Comparison of ENCODE assay signal across 14 mouse cellular contexts in the genomic region with DNA sequence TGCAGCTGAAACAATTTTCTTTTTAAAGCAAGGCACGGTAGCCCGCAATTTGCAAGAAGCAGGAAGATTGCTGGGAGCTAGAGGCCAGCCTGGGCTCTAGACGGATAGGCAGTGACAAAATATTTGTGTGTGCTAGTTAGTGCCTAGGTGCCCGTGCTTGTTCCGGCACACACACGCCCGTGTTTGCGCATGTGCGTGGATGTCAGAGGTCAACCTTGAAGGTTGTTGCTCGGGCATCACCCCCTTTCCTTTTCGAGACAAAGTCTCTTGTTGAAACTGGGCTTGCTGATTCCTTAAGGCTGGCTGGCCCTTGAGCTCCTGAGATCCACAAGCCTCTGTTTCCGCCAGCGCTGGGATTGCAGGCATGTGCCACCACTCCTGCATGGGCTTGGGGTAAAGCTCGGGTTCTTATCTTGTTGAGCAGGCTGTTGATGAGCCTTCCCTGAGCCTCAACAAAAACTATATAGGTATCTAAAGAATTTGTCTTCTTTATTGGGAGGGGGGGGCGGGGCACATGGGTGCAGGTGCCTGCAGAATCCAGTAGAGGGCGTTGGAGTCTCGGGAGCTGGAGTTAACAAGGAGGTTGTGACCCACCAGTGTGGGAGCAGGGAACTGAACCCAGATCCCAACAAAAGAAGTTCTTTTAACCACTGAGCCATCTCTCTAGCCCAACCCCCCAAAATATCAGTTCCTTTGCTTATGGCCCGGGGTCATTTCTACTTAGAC.
A peak's percentile ranks its signal among the peaks of the same experiment; 100 is the strongest.
DNase-seq lines count a peak whose midpoint lies in the region; ATAC-seq and TF ChIP-seq lines count a peak whose summit lies in the region.
"Had no signal": no experiment of that assay in that cellular context is flagged by ENCODE, and none has a peak within 500 bp of the region (broad histone marks: within the 10 kb centered on the region; RNA-seq: fewer than 3 reads in every experiment).

No protein-coding gene starts in this region.

- H3K4me1 ChIP-seq in forebrain, embryonic 12.5 days = peaks cover 47% of the 10 kb centered on the region
- H3K4me1 ChIP-seq in forebrain, embryonic 10.5 days = peaks cover 59% of the 10 kb centered on the region
- H3K4me1 ChIP-seq in midbrain, embryonic 13.5 days (replicated peaks) = peaks cover 49% of the 10 kb centered on the region
- H3K4me1 ChIP-seq: stomach, embryonic 15.5 days had no signal

- TF ChIP-seq CTCF in layer of hippocampus, adult 2 months (conservative IDR thresholded peaks at IDR 0.05) = 0 out of 2 replicates have a peak, but pooled peaks have one; percentile 20

- DNase-seq in forebrain, embryonic 10.5 days (ENCODE audit: extremely low spot score, low spot score) = no peak
- DNase-seq in layer of hippocampus, adult 2 months (ENCODE audit: low spot score in 2 of 2) = no peak
- no peak for DNase-seq in layer of hippocampus, adult 9-10 months (ENCODE audit: low spot score)
- DNase-seq in lung, postnatal 4 days = no peak
- no peak for DNase-seq in cerebellum, adult 11 months
- no peak for DNase-seq in adrenal gland, postnatal 10 days
- DNase-seq: cerebellum, adult 9-11 months; kidney, adult 11 months; kidney, postnatal 4 days; lung, postnatal 10 days had no signal

- H3K27me3 ChIP-seq in forebrain, embryonic 12.5 days = peaks cover 95% of the 10 kb centered on the region
- H3K27me3 ChIP-seq in forebrain, embryonic 10.5 days (ENCODE audit: poor library complexity, severe bottlenecking) = peaks cover 91% of the 10 kb centered on the region
- peaks cover 77% of the 10 kb centered on the region for H3K27me3 ChIP-seq in midbrain, embryonic 13.5 days

- WGBS in forebrain, embryonic 12.5 days = 38% methylated on average over 18 of the region's 18 CpGs
- 31% methylated on average over 18 of the region's 18 CpGs for WGBS in forebrain, embryonic 10.5 days
- 36% methylated on average over 18 of the region's 18 CpGs for WGBS in midbrain, embryonic 13.5 days

- no peak for ATAC-seq in forebrain, embryonic 12.5 days (ENCODE audit: low FRiP score)
- no peak for ATAC-seq in midbrain, embryonic 13.5 days
- ATAC-seq: liver, embryonic 12.5 days had no signal

- no peaks in the 10 kb centered on the region for H3K36me3 ChIP-seq in forebrain, embryonic 12.5 days (replicated peaks)
- H3K36me3 ChIP-seq in forebrain, embryonic 10.5 days (replicated peaks) = no peaks in the 10 kb centered on the region
- no peaks in the 10 kb centered on the region for H3K36me3 ChIP-seq in midbrain, embryonic 13.5 days
- H3K36me3 ChIP-seq: liver, embryonic 12.5 days; stomach, embryonic 15.5 days had no signal

- H3K4me3 ChIP-seq in forebrain, embryonic 12.5 days (replicated peaks) = no peak overlapping the region
- H3K4me3 ChIP-seq in forebrain, embryonic 10.5 days = no peak overlapping the region
- H3K4me3 ChIP-seq in layer of hippocampus, adult 2 months = no peak overlapping the region
- H3K4me3 ChIP-seq in midbrain, embryonic 13.5 days (replicated peaks) = no peak overlapping the region
- H3K4me3 ChIP-seq: liver, embryonic 12.5 days; stomach, embryonic 15.5 days had no signal

- H3K9ac ChIP-seq in forebrain, embryonic 12.5 days = no peak overlapping the region
- H3K9ac ChIP-seq in midbrain, embryonic 13.5 days (replicated peaks) = no peak overlapping the region
- H3K9ac ChIP-seq: liver, embryonic 12.5 days; stomach, embryonic 15.5 days had no signal

- no peak overlapping the region for H3K4me2 ChIP-seq in forebrain, embryonic 12.5 days
- 0 out of 2 replicates have a peak overlapping the region, but pooled peaks have one; percentile 9 for H3K4me2 ChIP-seq in midbrain, embryonic 13.5 days (replicated peaks)
- H3K4me2 ChIP-seq: liver, embryonic 12.5 days; stomach, embryonic 15.5 days had no signal

- peak overlapping the region; percentile 32; the same call in 1 of the 2 replicates for H3K27ac ChIP-seq in forebrain, embryonic 12.5 days
- H3K27ac ChIP-seq in forebrain, embryonic 10.5 days = no peak overlapping the region
- H3K27ac ChIP-seq in layer of hippocampus, adult 2 months = no peak overlapping the region
- peak overlapping the region; percentile 87 for H3K27ac ChIP-seq in midbrain, embryonic 13.5 days
- H3K27ac ChIP-seq: liver, embryonic 12.5 days; stomach, embryonic 15.5 days had no signal

- H3K9me3 ChIP-seq in forebrain, embryonic 12.5 days = no peaks in the 10 kb centered on the region
- no peaks in the 10 kb centered on the region for H3K9me3 ChIP-seq in forebrain, embryonic 10.5 days
- no peaks in the 10 kb centered on the region for H3K9me3 ChIP-seq in midbrain, embryonic 13.5 days
- H3K9me3 ChIP-seq: liver, embryonic 12.5 days; stomach, embryonic 15.5 days had no signal

Comparison
In these comparisons a context has a peak if more than half of its experiments do, and no peak if none do; other contexts are left out.
1. H3K27ac ChIP-seq: peak in forebrain, embryonic 12.5 days (single experiment) and midbrain, embryonic 13.5 days (single experiment); none in forebrain, embryonic 10.5 days (single experiment) and layer of hippocampus, adult 2 months (single experiment).